Mouse (Mus musculus) heart, adult 2 months (tissue): ENCODE data around the gene Vamp1.

Experiments used
- CTCF ChIP-seq: fragments of 200-600 bp; IDR thresholded peaks from 2 replicates; pipeline ENCODE4 v1.8.1; 2022; ENCODE audit warnings: antibody characterized with exemption, mild to moderate bottlenecking, moderate library complexity
- EP300 ChIP-seq: fragments of 200-500 bp; IDR thresholded peaks from 2 replicates; pipeline ENCODE4 v1.6.1; 2011; ENCODE audit warnings: low read depth, low read length, control low read depth; ENCODE audit not compliant: insufficient read depth
- POLR2A ChIP-seq: fragments of 200-500 bp; IDR thresholded peaks from 2 replicates; pipeline ENCODE4 v1.6.1; 2011; ENCODE audit warnings: mild to moderate bottlenecking, low read depth, low read length, control low read depth; ENCODE audit not compliant: insufficient read depth

DNA sequence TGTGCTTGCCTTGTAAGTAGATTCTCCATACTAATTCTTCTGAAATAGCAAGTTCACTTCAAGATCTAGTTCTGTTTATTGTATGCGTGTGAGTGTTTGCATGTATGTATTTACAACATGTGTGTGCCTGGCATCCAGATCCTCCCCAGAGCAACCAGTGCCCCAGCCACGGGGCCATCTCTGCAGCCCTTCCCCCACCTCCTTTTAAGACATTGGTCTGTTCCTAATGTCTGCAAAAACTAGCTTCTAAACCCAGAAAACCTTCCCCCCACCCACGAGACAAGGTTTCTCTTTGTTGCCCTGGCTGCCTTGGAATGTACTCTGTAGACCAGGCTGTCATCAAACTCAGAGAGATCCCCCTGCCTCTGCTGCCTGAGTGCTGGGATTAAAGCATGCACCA is 7.2 kb downstream of the Vamp1 start:
- TF ChIP-seq CTCF (no peak), EP300 (no peak), POLR2A (no peak)
